Mouse (Mus musculus) forebrain, postnatal 0 days (tissue): ENCODE data around the gene Krt10. TPM values are rescaled to one million over a fixed set of nuclear protein-coding genes. Genes with fewer than 3 reads are reported as not detected.
A peak's percentile ranks its signal among the peaks of the same experiment; 100 is the strongest.

Experiments used
- ATAC-seq: fragments of 200-750 bp; cut with Nextera tagmentation; 2 replicates; pipeline ENCODE4 v1.8.0; 2017; ENCODE audit warnings: mild to moderate bottlenecking, moderate library complexity
- DNase-seq: peaks from one replicate; pipeline ENCODE4 v3.0.0-alpha.2; 2015
- H3K27ac ChIP-seq: fragments of 300-500 bp; sonication (generic); 2 replicates; pipeline ENCODE4 v1.5.1; 2014; ENCODE audit warnings: low read depth, mild to moderate bottlenecking, antibody characterized with exemption, low read length, moderate library complexity, mixed read lengths
- H3K27me3 ChIP-seq: fragments of 300-500 bp; sonication (generic); 2 replicates; pipeline ENCODE4 v1.6.1; 2014; ENCODE audit warnings: mild to moderate bottlenecking, low read length, mixed read lengths; ENCODE audit not compliant: insufficient read depth
- H3K36me3 ChIP-seq: fragments of 300-500 bp; sonication (generic); 2 replicates; pipeline ENCODE4 v1.6.1; 2014; ENCODE audit warnings: mild to moderate bottlenecking, moderate library complexity; ENCODE audit not compliant: insufficient read depth
- H3K4me1 ChIP-seq: fragments of 300-500 bp; sonication (generic); 2 replicates; pipeline ENCODE4 v1.6.1; 2014; ENCODE audit warnings: antibody characterized with exemption; ENCODE audit not compliant: insufficient read depth
- H3K4me2 ChIP-seq: fragments of 300-500 bp; sonication (generic); 2 replicates; pipeline ENCODE4 v1.6.1; 2014; ENCODE audit warnings: low read depth, mild to moderate bottlenecking, moderate library complexity
- H3K4me3 ChIP-seq: fragments of 300-500 bp; sonication (generic); 2 replicates; pipeline ENCODE4 v1.5.1; 2014; ENCODE audit warnings: low read depth, low read length, mixed read lengths
- H3K9ac ChIP-seq: fragments of 300-500 bp; sonication (generic); 2 replicates; pipeline ENCODE4 v1.6.1; 2014; ENCODE audit warnings: mild to moderate bottlenecking
- H3K9me3 ChIP-seq: fragments of 300-500 bp; sonication (generic); 2 replicates; pipeline ENCODE4 v1.6.1; 2016; ENCODE audit warnings: low read length
- CTCF ChIP-seq: sonication (generic); IDR thresholded peaks from 2 replicates; pipeline ENCODE4 v1.5.1; 2016; ENCODE audit warnings: antibody characterized with exemption, control low read depth, low read depth
- WGBS: fragments of 180-500 bp; shearing (Covaris S2); extraction: QIAGEN DNeasy Blood & Tissue Kit; methylation state at CpG from one replicate; pipeline ENCODE4 v1.1.7; 2014; 5-methylcytosine and 5-hydroxymethylcytosine counted together
- polyA plus RNA-seq: library from polyadenylated mRNA; unstranded; fragments of >200 nt; fragmentation: Nextera tagmentation; extraction: Ambion mirVana; gene quantifications from 2 replicates; pipeline ENCODE4 v1.2.1, GENCODE M21; 2015
- total RNA-seq: library from RNA; depleted of rRNA; stranded (reverse); fragments of >200 nt; gene quantifications from 2 replicates; pipeline ENCODE4 v1.2.3, GENCODE M21; 2014; rRNA removed

The Krt10 gene
- total RNA-seq: 4.0 and 7.1 TPM in 2 replicates
- polyA plus RNA-seq: 36.3 and 43.3 TPM in 2 replicates

DNA sequence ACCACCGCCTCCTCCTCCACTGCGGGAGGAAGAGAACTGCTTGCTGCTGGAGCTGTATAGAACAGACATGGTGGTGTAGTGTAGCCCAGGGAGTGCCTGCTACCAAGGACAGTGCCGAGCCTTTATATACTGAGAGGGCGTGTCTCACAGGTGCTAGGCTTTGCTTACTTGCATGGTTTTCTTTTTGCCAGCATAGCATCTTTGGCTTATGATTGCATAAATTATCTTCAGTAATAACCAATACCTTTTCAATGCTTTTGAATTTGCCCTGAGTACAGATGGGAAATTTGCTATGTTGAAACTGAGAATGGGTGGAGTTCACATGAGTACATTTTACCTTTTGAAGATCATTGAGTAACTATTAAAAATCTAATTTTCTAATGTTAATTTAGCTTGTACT, at the start of gene Krt10:
Krt10 (minus strand) TSS at position 101 of the 400 bp plus-strand sequence.
- DNase-seq: no peak
- no peaks in the 10 kb centered on the region for H3K9me3 ChIP-seq
- H3K9ac ChIP-seq: no peak within 1 kb of the TSS
- no peak within 1 kb of the TSS for H3K27ac ChIP-seq
- H3K4me3 ChIP-seq: no peak within 1 kb of the TSS
- WGBS: 84% methylated on average over 4 of the region's 4 CpGs
- H3K36me3 ChIP-seq: no peaks in the 10 kb centered on the region
- H3K4me1 ChIP-seq: no peaks in the 10 kb centered on the region
- no peaks in the 10 kb centered on the region for H3K27me3 ChIP-seq
- ATAC-seq: no peak
- H3K4me2 ChIP-seq: no peak within 1 kb of the TSS
- TF ChIP-seq CTCF: no peak

DNA sequence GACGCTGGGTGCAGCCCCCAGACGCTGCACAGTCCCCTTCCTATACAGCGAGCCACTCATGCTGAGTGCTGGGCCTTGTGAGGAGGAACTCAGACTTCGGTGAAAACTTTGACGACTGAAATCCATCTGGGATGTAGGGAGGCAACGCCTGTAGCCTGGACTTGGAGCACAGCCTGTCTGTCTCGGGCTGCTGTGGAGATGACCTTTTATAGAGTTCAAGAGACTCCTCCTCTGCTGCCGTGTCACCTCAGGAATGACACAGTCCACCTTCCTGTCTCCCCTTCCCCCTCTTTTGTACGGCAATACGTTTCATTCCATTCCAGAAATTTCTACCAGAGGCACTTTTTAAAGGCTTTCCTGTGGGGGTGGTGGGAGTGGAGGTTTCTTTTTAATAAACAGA, 48.8 kb upstream of the Krt10 start, which contains the start of gene Krt20:
Krt20 (minus strand) TSS at position 179 of the 400 bp plus-strand sequence.
- no peaks in the 10 kb centered on the region for H3K27me3 ChIP-seq
- H3K4me2 ChIP-seq: no peak within 1 kb of the TSS
- ATAC-seq (no peak), DNase-seq (no peak)
- no peak within 1 kb of the TSS for H3K4me3 ChIP-seq
- no peak for TF ChIP-seq CTCF
- H3K9me3 ChIP-seq: no peaks in the 10 kb centered on the region
- H3K9ac ChIP-seq: no peak within 1 kb of the TSS
- H3K4me1 ChIP-seq: no peaks in the 10 kb centered on the region
- H3K27ac ChIP-seq: no peak within 1 kb of the TSS
- 67% methylated on average over 10 of the region's 10 CpGs for WGBS
- no peaks in the 10 kb centered on the region for H3K36me3 ChIP-seq

DNA sequence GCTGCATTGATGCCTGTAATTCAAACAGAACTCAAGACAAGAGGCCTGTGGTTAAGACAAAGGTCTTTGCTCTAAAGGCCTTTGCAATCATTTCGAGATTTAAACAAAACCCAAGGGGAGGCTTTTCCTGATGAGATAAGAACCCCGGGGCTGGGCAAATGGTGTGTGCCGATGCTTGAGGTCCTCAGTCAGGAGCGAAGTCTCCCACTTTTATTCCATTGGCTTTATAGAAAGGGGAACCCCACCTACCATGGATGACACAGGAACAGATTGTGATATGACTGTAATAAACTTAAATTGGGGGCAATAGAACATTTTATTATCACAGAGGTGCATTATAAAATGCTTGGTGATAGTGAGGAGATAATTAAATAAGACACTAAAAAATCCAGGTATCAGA, 47.5 kb upstream of the Krt10 start:
- Histone ChIP-seq H3K4me1 (no peaks in the 10 kb centered on the region), H3K27ac (no peak overlapping the region), H3K4me2 (no peak overlapping the region), H3K4me3 (no peak overlapping the region), H3K36me3 (no peaks in the 10 kb centered on the region), H3K9ac (no peak overlapping the region), H3K27me3 (no peaks in the 10 kb centered on the region), H3K9me3 (no peaks in the 10 kb centered on the region)
- TF ChIP-seq CTCF: no peak
- no peak for DNase-seq
- 44% methylated on average over 4 of the region's 4 CpGs for WGBS
- no peak for ATAC-seq

DNA sequence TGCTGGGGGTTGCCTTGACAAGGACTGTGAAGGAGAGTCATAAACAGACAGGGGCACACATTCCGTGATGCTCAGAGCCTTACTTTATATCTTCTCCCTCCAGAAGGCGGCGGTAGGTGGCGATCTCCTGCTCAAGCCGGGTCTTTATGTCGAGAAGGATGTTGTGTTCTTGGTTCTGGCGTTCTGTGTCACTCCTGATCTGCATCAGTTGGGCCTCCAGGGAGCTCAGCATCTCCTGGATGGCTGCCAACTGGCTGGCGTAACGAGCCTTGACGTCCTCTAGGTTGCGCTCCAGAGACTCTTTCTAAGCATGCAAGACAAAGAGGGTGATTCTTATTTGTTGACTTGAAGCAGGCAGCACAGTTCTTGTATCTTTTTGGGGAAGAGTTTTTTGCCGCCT, 41.5 kb upstream of the Krt10 start:
- DNase-seq: peak; percentile 70
- no peak overlapping the region for H3K4me3 ChIP-seq
- WGBS: 32% methylated on average over 12 of the region's 12 CpGs
- H3K27me3 ChIP-seq: no peaks in the 10 kb centered on the region
- no peak overlapping the region for H3K27ac ChIP-seq
- H3K9ac ChIP-seq: no peak overlapping the region
- H3K4me2 ChIP-seq: no peak overlapping the region
- peak; percentile 33; the same call in 1 of the 2 replicates for TF ChIP-seq CTCF
- peak; percentile 61 for ATAC-seq
- H3K9me3 ChIP-seq: no peaks in the 10 kb centered on the region
- no peaks in the 10 kb centered on the region for H3K4me1 ChIP-seq
- no peaks in the 10 kb centered on the region for H3K36me3 ChIP-seq

DNA sequence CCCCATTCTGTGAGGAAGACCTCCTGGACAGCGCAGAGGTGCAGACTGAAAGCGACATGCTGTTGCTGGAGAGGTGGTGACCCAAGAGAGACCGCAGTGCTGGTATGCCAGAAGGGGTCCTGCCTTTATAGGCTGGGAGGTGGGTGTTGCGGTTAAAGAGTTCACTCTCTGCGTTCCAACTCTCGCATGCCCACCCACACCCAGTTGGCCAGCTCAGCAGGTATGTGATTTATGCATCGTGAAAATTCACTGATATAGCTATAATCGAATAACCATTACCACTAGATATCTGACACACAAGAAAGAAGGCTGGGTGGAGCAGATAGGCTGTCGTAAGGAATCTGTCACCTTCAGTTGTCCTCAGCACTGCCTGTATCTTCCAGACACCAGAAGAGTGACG, 33.0 kb upstream of the Krt10 start, which contains the start of gene Krt12:
Krt12 (minus strand) TSS at position 101 of the 400 bp plus-strand sequence.
- no peak for TF ChIP-seq CTCF
- 85% methylated on average over 10 of the region's 10 CpGs for WGBS
- DNase-seq: no peak
- H3K27me3 ChIP-seq: no peaks in the 10 kb centered on the region
- no peaks in the 10 kb centered on the region for H3K9me3 ChIP-seq
- no peak within 1 kb of the TSS for H3K4me2 ChIP-seq
- H3K36me3 ChIP-seq: no peaks in the 10 kb centered on the region
- no peaks in the 10 kb centered on the region for H3K4me1 ChIP-seq
- no peak within 1 kb of the TSS for H3K9ac ChIP-seq
- no peak within 1 kb of the TSS for H3K27ac ChIP-seq
- no peak for ATAC-seq
- no peak within 1 kb of the TSS for H3K4me3 ChIP-seq

DNA sequence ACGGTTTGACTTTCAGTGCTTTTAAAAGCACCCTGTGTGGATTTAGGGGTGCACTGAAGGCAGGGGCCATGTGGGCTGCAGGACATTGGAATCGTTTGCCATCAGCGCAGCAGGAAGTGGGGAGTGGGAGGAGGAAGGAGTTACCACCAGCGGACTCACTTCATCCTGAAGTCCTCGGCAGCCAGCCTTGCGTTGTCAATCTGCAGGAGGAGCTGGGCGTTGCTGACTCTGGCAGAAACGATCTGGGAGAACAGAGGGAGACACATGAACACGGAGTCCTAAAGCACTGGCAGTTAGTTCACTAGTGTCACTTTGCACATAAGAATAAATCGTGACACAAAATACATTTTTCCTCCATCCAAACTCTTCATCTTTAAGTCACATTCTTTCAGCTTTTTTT, 31.4 kb upstream of the Krt10 start:
- H3K4me3 ChIP-seq: no peak overlapping the region
- DNase-seq (no peak), ATAC-seq (no peak)
- H3K27me3 ChIP-seq: no peaks in the 10 kb centered on the region
- H3K4me2 ChIP-seq: no peak overlapping the region
- no peaks in the 10 kb centered on the region for H3K36me3 ChIP-seq
- H3K4me1 ChIP-seq: no peaks in the 10 kb centered on the region
- TF ChIP-seq CTCF: no peak
- H3K9ac ChIP-seq: no peak overlapping the region
- no peak overlapping the region for H3K27ac ChIP-seq
- WGBS: 53% methylated on average over 10 of the region's 10 CpGs
- H3K9me3 ChIP-seq: no peaks in the 10 kb centered on the region

DNA sequence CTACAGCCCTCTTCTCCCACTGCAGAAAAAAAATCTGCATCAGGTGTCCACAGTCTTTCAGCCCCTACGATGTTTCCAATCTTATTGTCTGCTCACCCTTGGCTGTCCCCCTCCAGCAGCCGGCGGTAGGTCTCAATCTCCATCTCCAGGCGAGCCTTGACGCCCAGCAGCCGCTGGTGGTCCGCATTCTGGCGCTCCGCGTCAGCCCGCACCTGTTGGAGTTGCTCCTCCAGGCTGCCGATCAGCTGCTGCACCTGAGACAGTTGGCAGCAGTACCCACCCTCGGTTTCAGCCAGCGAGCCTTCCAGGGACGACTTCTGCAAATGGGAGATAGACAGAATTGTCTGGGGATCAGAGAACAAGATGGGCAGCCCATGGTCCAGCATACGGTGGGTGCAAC, 28.7 kb upstream of the Krt10 start:
- Histone ChIP-seq H3K36me3 (no peaks in the 10 kb centered on the region), H3K4me2 (no peak overlapping the region), H3K27me3 (no peaks in the 10 kb centered on the region), H3K4me1 (no peaks in the 10 kb centered on the region), H3K27ac (no peak overlapping the region), H3K9me3 (no peaks in the 10 kb centered on the region), H3K9ac (no peak overlapping the region), H3K4me3 (no peak overlapping the region)
- ATAC-seq (no peak), DNase-seq (no peak)
- WGBS: 66% methylated on average over 16 of the region's 16 CpGs
- no peak for TF ChIP-seq CTCF
